Mouse (Mus musculus): ENCODE measurements around the gene Ndufs1. TPM values are rescaled to one million over a fixed set of nuclear protein-coding genes. Genes with fewer than 3 reads are reported as not detected.
A peak's percentile ranks its signal among the peaks of the same experiment; 100 is the strongest.
"Not testable (repeated sequence)": the region's sequence is repeated elsewhere in the genome, so short reads cannot be mapped to it uniquely, and the experiment has no call there.

Ndufs1 gene
- polyA plus RNA-seq, 1 experiment = not detected

GRCm38 (mm10) chr1:63192306-63193065 lies 15.9 kb upstream of the Ndufs1 start:
- TF ChIP-seq POLR2A (IDR thresholded peaks at IDR 0.05; ENCODE audit: insufficient read depth, low read depth, low read length) (no peak), CTCF (IDR thresholded peaks at IDR 0.05; ENCODE audit: insufficient read depth, low read depth, low read length) (no peak)
- 94% methylated on average over 11 of the region's 11 CpGs for WGBS
- Histone ChIP-seq H3K27ac (ENCODE audit: insufficient read depth, low read depth, low read length) (no peak overlapping the region), H3K4me3 (ENCODE audit: insufficient read depth, low read depth, low read length) (no peak overlapping the region), H3K4me1 (ENCODE audit: control insufficient read depth, insufficient read depth, low read length) (no peaks in the 10 kb centered on the region)

- TF ChIP-seq CTCF (IDR thresholded peaks at IDR 0.05; ENCODE audit: insufficient read depth, low read depth, low read length) = no peak
- no peak for TF ChIP-seq POLR2A (IDR thresholded peaks at IDR 0.05; ENCODE audit: insufficient read depth, low read depth, low read length)
- H3K4me3 ChIP-seq (ENCODE audit: insufficient read depth, low read depth, low read length) = no peak overlapping the region
- H3K4me1 ChIP-seq (ENCODE audit: control insufficient read depth, insufficient read depth, low read length) = no peaks in the 10 kb centered on the region
- 40% methylated on average over 8 of the region's 8 CpGs for WGBS
- no peak overlapping the region for H3K27ac ChIP-seq (ENCODE audit: insufficient read depth, low read depth, low read length)
These were observed 14.2 kb upstream of the Ndufs1 start for GRCm38 (mm10) chr1:63190851-63191250.

- H3K4me3 ChIP-seq (ENCODE audit: insufficient read depth, low read depth, low read length) = no peak overlapping the region
- no peaks in the 10 kb centered on the region for H3K4me1 ChIP-seq (ENCODE audit: control insufficient read depth, insufficient read depth, low read length)
- WGBS = 81% methylated on average over 3 of the region's 3 CpGs
- TF ChIP-seq CTCF (IDR thresholded peaks at IDR 0.05; ENCODE audit: insufficient read depth, low read depth, low read length) = no peak
- no peak for TF ChIP-seq POLR2A (IDR thresholded peaks at IDR 0.05; ENCODE audit: insufficient read depth, low read depth, low read length)
- no peak overlapping the region for H3K27ac ChIP-seq (ENCODE audit: insufficient read depth, low read depth, low read length)
These were observed 11.9 kb upstream of the Ndufs1 start for GRCm38 (mm10) chr1:63188536-63188935.

GRCm38 (mm10) chr1:63185430-63185829 lies 8.8 kb upstream of the Ndufs1 start:
- not testable (repeated sequence) for H3K27ac ChIP-seq (ENCODE audit: insufficient read depth, low read depth, low read length); H3K4me1 ChIP-seq (ENCODE audit: control insufficient read depth, insufficient read depth, low read length); H3K4me3 ChIP-seq (ENCODE audit: insufficient read depth, low read depth, low read length)
- 96% methylated on average over 6 of the region's 6 CpGs for WGBS

GRCm38 (mm10) chr1:63182636-63183270 lies 6.1 kb upstream of the Ndufs1 start:
- peaks cover 3% of the 10 kb centered on the region for H3K4me1 ChIP-seq (ENCODE audit: control insufficient read depth, insufficient read depth, low read length)
- H3K27ac ChIP-seq (ENCODE audit: insufficient read depth, low read depth, low read length) = no peak overlapping the region
- H3K4me3 ChIP-seq (ENCODE audit: insufficient read depth, low read depth, low read length) = no peak overlapping the region
- WGBS = 52% methylated on average over 10 of the region's 10 CpGs
- TF ChIP-seq CTCF (IDR thresholded peaks at IDR 0.05; ENCODE audit: insufficient read depth, low read depth, low read length) = no peak
- no peak for TF ChIP-seq POLR2A (IDR thresholded peaks at IDR 0.05; ENCODE audit: insufficient read depth, low read depth, low read length)

- TF ChIP-seq POLR2A (IDR thresholded peaks at IDR 0.05; ENCODE audit: insufficient read depth, low read depth, low read length) = no peak
- TF ChIP-seq CTCF (IDR thresholded peaks at IDR 0.05; ENCODE audit: insufficient read depth, low read depth, low read length) = no peak
- 75% methylated on average over 5 of the region's 5 CpGs for WGBS
- peaks cover 3% of the 10 kb centered on the region for H3K4me1 ChIP-seq (ENCODE audit: control insufficient read depth, insufficient read depth, low read length)
- no peak overlapping the region for H3K4me3 ChIP-seq (ENCODE audit: insufficient read depth, low read depth, low read length)
- no peak overlapping the region for H3K27ac ChIP-seq (ENCODE audit: insufficient read depth, low read depth, low read length)
These were observed 5.6 kb upstream of the Ndufs1 start for GRCm38 (mm10) chr1:63182212-63182611.

GRCm38 (mm10) chr1:63181480-63181879 lies 4.8 kb upstream of the Ndufs1 start:
- no peak for TF ChIP-seq POLR2A (IDR thresholded peaks at IDR 0.05; ENCODE audit: insufficient read depth, low read depth, low read length)
- TF ChIP-seq CTCF (IDR thresholded peaks at IDR 0.05; ENCODE audit: insufficient read depth, low read depth, low read length) = no peak
- WGBS = 98% methylated on average over 1 of the region's 1 CpGs
- Histone ChIP-seq H3K4me1 (ENCODE audit: control insufficient read depth, insufficient read depth, low read length) (peaks cover 3% of the 10 kb centered on the region), H3K4me3 (ENCODE audit: insufficient read depth, low read depth, low read length) (no peak overlapping the region), H3K27ac (ENCODE audit: insufficient read depth, low read depth, low read length) (no peak overlapping the region)

- Histone ChIP-seq H3K27ac (ENCODE audit: insufficient read depth, low read depth, low read length) (no peak overlapping the region), H3K4me1 (ENCODE audit: control insufficient read depth, insufficient read depth, low read length) (peaks cover 3% of the 10 kb centered on the region), H3K4me3 (ENCODE audit: insufficient read depth, low read depth, low read length) (no peak overlapping the region)
- WGBS = 8% methylated on average over 3 of the region's 3 CpGs
- TF ChIP-seq CTCF (IDR thresholded peaks at IDR 0.05; ENCODE audit: insufficient read depth, low read depth, low read length) (peak; percentile 44; the same call in 1 of the 2 replicates), POLR2A (IDR thresholded peaks at IDR 0.05; ENCODE audit: insufficient read depth, low read depth, low read length) (no peak)
These were observed 4.4 kb upstream of the Ndufs1 start for GRCm38 (mm10) chr1:63181019-63181418.

GRCm38 (mm10) chr1:63180575-63180974 lies 3.9 kb upstream of the Ndufs1 start:
- WGBS = 68% methylated on average over 4 of the region's 4 CpGs
- not testable (repeated sequence) for H3K4me1 ChIP-seq (ENCODE audit: control insufficient read depth, insufficient read depth, low read length); H3K27ac ChIP-seq (ENCODE audit: insufficient read depth, low read depth, low read length); H3K4me3 ChIP-seq (ENCODE audit: insufficient read depth, low read depth, low read length)
